Mouse (Mus musculus) heart, embryonic 11.5 days (tissue): ENCODE data around the gene Zfp988. TPM values are rescaled to one million over a fixed set of nuclear protein-coding genes. Genes with fewer than 3 reads are reported as not detected.
A peak's percentile ranks its signal among the peaks of the same experiment; 100 is the strongest.
"Not testable (repeated sequence)": the region's sequence is repeated elsewhere in the genome, so short reads cannot be mapped to it uniquely, and the experiment has no call there.

Experiments used
- ATAC-seq: fragments of 200-750 bp; cut with Nextera tagmentation; replicated peaks from 2 replicates; pipeline ENCODE4 v1.8.0; 2017; ENCODE audit warnings: moderate library complexity; ENCODE audit not compliant: insufficient number of reproducible peaks, low FRiP score, low TSS enrichment
- H3K27ac ChIP-seq: fragments of 300-500 bp; sonication (generic); 2 replicates; pipeline ENCODE4 v1.5.1; 2014; ENCODE audit warnings: mild to moderate bottlenecking, low read depth, low read length
- H3K27me3 ChIP-seq: fragments of 300-500 bp; sonication (generic); 2 replicates; pipeline ENCODE4 v1.6.1; 2014; ENCODE audit warnings: mild to moderate bottlenecking, low read length, mixed read lengths; ENCODE audit not compliant: control insufficient read depth, insufficient read depth
- H3K36me3 ChIP-seq: fragments of 300-500 bp; sonication (generic); 2 replicates; pipeline ENCODE4 v1.6.1; 2014; ENCODE audit warnings: mild to moderate bottlenecking, low read length, moderate library complexity, mixed read lengths; ENCODE audit not compliant: control insufficient read depth, insufficient read depth
- H3K4me1 ChIP-seq: fragments of 300-500 bp; sonication (generic); 2 replicates; pipeline ENCODE4 v1.6.1; 2014; ENCODE audit warnings: low read length; ENCODE audit not compliant: control insufficient read depth, insufficient read depth
- H3K4me2 ChIP-seq: fragments of 300-500 bp; sonication (generic); 2 replicates; pipeline ENCODE4 v1.6.1; 2014; ENCODE audit warnings: mild to moderate bottlenecking, moderate library complexity
- H3K4me3 ChIP-seq: fragments of 300-500 bp; sonication (generic); 2 replicates; pipeline ENCODE4 v1.5.1; 2014; ENCODE audit warnings: low read depth, low read length
- H3K9ac ChIP-seq: fragments of 300-500 bp; sonication (generic); 2 replicates; pipeline ENCODE4 v1.6.1; 2014; ENCODE audit warnings: mild to moderate bottlenecking, low read depth, low read length, moderate library complexity
- H3K9me3 ChIP-seq: fragments of 300-500 bp; sonication (generic); replicated peaks from 2 replicates; pipeline ENCODE4 v1.6.1; 2016; ENCODE audit warnings: low read length; ENCODE audit not compliant: control insufficient read depth
- WGBS: fragments of 180-500 bp; shearing (Covaris S2); extraction: QIAGEN DNeasy Blood & Tissue Kit; methylation state at CpG from one replicate; pipeline ENCODE4 v1.1.7; 2014; ENCODE audit not compliant: insufficient replicate concordance; 5-methylcytosine and 5-hydroxymethylcytosine counted together
- polyA plus RNA-seq: library from polyadenylated mRNA; unstranded; fragments of >200 nt; fragmentation: Nextera tagmentation; extraction: Ambion mirVana; gene quantifications from 2 replicates; pipeline ENCODE4 v1.2.1, GENCODE M21; 2014

Gene Zfp988
- polyA plus RNA-seq = 0.11 TPM in 1 of 2 replicates, not detected in the other

- WGBS = 81% methylated on average over 6 of the region's 6 CpGs
These were observed at the start of gene Zfp988 for GRCm38 (mm10) chr4:147305436-147305835. Gene Zfp988 (plus strand): TSS chr4:147305674.

GRCm38 (mm10) chr4:147262708-147263107 is 42.8 kb upstream of the Zfp988 start:
- H3K4me2 ChIP-seq, ATAC-seq: not testable (repeated sequence)
- 84% methylated on average over 2 of the region's 3 CpGs for WGBS

More at GRCm38 (mm10) chr4:147305436-147305835, at the start of gene Zfp988:
- H3K27me3 ChIP-seq, H3K9ac ChIP-seq, H3K4me3 ChIP-seq, H3K9me3 ChIP-seq, H3K27ac ChIP-seq, ATAC-seq, H3K4me2 ChIP-seq, H3K4me1 ChIP-seq, H3K36me3 ChIP-seq: not testable (repeated sequence)

GRCm38 (mm10) chr4:147267302-147267701 is 38.2 kb upstream of the Zfp988 start:
- WGBS = 86% methylated on average over 16 of the region's 17 CpGs
- H3K27ac ChIP-seq, H3K4me1 ChIP-seq, H3K4me3 ChIP-seq, H3K36me3 ChIP-seq, H3K4me2 ChIP-seq, H3K9ac ChIP-seq, H3K9me3 ChIP-seq, H3K27me3 ChIP-seq, ATAC-seq: not testable (repeated sequence)

More at GRCm38 (mm10) chr4:147262708-147263107, 42.8 kb upstream of the Zfp988 start:
- H3K27me3 ChIP-seq, H3K9ac ChIP-seq, H3K4me3 ChIP-seq, H3K36me3 ChIP-seq, H3K27ac ChIP-seq, H3K4me1 ChIP-seq, H3K9me3 ChIP-seq: not testable (repeated sequence)

GRCm38 (mm10) chr4:147268735-147269134 is 36.7 kb upstream of the Zfp988 start:
- not testable (repeated sequence) for H3K27me3 ChIP-seq, H3K4me3 ChIP-seq, ATAC-seq, H3K9ac ChIP-seq, H3K36me3 ChIP-seq, H3K9me3 ChIP-seq, H3K27ac ChIP-seq, H3K4me2 ChIP-seq, H3K4me1 ChIP-seq
- WGBS = 85% methylated on average over 25 of the region's 25 CpGs

GRCm38 (mm10) chr4:147270026-147270425 is 35.4 kb upstream of the Zfp988 start:
- WGBS = 76% methylated on average over 4 of the region's 4 CpGs

GRCm38 (mm10) chr4:147271601-147272000 is 33.9 kb upstream of the Zfp988 start:
- H3K4me3 ChIP-seq, H3K4me1 ChIP-seq, H3K27ac ChIP-seq, H3K4me2 ChIP-seq, H3K9ac ChIP-seq, ATAC-seq, H3K27me3 ChIP-seq, H3K36me3 ChIP-seq: not testable (repeated sequence)
- peaks cover 18% of the 10 kb centered on the region for H3K9me3 ChIP-seq
- 87% methylated on average over 11 of the region's 13 CpGs for WGBS

More at GRCm38 (mm10) chr4:147270026-147270425, 35.4 kb upstream of the Zfp988 start:
- not testable (repeated sequence) for H3K4me1 ChIP-seq, H3K4me2 ChIP-seq, H3K27me3 ChIP-seq, H3K4me3 ChIP-seq, H3K36me3 ChIP-seq, H3K9ac ChIP-seq, H3K27ac ChIP-seq, ATAC-seq
- peaks cover 11% of the 10 kb centered on the region for H3K9me3 ChIP-seq

GRCm38 (mm10) chr4:147275021-147275772 is 30.3 kb upstream of the Zfp988 start:
- ATAC-seq = peak; percentile 80
- Histone ChIP-seq H3K4me2 (peak overlapping the region; percentile 56), H3K9me3 (peaks cover 16% of the 10 kb centered on the region), H3K4me3 (peak overlapping the region; percentile 26)
- H3K27ac ChIP-seq, H3K4me1 ChIP-seq, H3K9ac ChIP-seq, H3K27me3 ChIP-seq, H3K36me3 ChIP-seq: not testable (repeated sequence)
- 31% methylated on average over 54 of the region's 58 CpGs for WGBS

GRCm38 (mm10) chr4:147275773-147276140 is 29.7 kb upstream of the Zfp988 start:
- not testable (repeated sequence) for H3K27ac ChIP-seq, H3K27me3 ChIP-seq, H3K36me3 ChIP-seq, H3K4me1 ChIP-seq, H3K9ac ChIP-seq
- WGBS = 20% methylated on average over 54 of the region's 54 CpGs
- peaks cover 15% of the 10 kb centered on the region for H3K9me3 ChIP-seq
- peak overlapping the region; percentile 26 for H3K4me3 ChIP-seq
- H3K4me2 ChIP-seq = peak overlapping the region; percentile 56
- ATAC-seq = 0 out of 2 replicates have a peak, but pooled peaks have one; percentile 42

GRCm38 (mm10) chr4:147280406-147280805 is 25.1 kb upstream of the Zfp988 start:
- H3K4me1 ChIP-seq, H3K36me3 ChIP-seq, H3K4me2 ChIP-seq, H3K27ac ChIP-seq, ATAC-seq, H3K9ac ChIP-seq, H3K4me3 ChIP-seq, H3K9me3 ChIP-seq, H3K27me3 ChIP-seq: not testable (repeated sequence)
- 65% methylated on average over 2 of the region's 2 CpGs for WGBS
